Mouse (Mus musculus) liver, adult 2 months (tissue): Measurements from ENCODE around the gene Map3k5. TPM values are rescaled to one million over a fixed set of nuclear protein-coding genes. Genes with fewer than 3 reads are reported as not detected.

Experiments used
- DNase-seq: peaks from one replicate; pipeline ENCODE4 v3.0.0-alpha.2; 2011; ENCODE audit warnings: low read depth, low spot score; ENCODE audit errors: extremely low read depth
- H3K27ac ChIP-seq: fragments of 200-500 bp; replicated peaks from 2 replicates; pipeline ENCODE4 v1.5.1; 2012; ENCODE audit warnings: low read depth, mild to moderate bottlenecking, control low read depth, inconsistent platforms, low read length; ENCODE audit not compliant: insufficient read depth
- H3K27me3 ChIP-seq: fragments of 200-500 bp; 2 replicates; pipeline ENCODE4 v1.6.1; 2012; ENCODE audit warnings: mild to moderate bottlenecking, moderate library complexity, low read length, inconsistent platforms; ENCODE audit not compliant: control insufficient read depth, insufficient read depth
- H3K36me3 ChIP-seq: fragments of 200-500 bp; 2 replicates; pipeline ENCODE4 v1.6.1; 2012; ENCODE audit warnings: low read length, inconsistent platforms; ENCODE audit not compliant: control insufficient read depth, insufficient read depth
- H3K4me1 ChIP-seq: fragments of 200-500 bp; 2 replicates; pipeline ENCODE4 v1.6.1; 2011; ENCODE audit warnings: low read length; ENCODE audit not compliant: control insufficient read depth, insufficient read depth
- H3K4me3 ChIP-seq: fragments of 200-500 bp; 2 replicates; pipeline ENCODE4 v1.5.1; 2011; ENCODE audit warnings: low read depth, mild to moderate bottlenecking, control low read depth, low read length, moderate library complexity; ENCODE audit not compliant: insufficient read depth
- H3K79me2 ChIP-seq: fragments of 200-500 bp; 2 replicates; pipeline ENCODE4 v1.6.1; 2012; ENCODE audit warnings: inconsistent platforms, mild to moderate bottlenecking, low read length, moderate library complexity; ENCODE audit not compliant: control insufficient read depth, insufficient read depth
- H3K9ac ChIP-seq: fragments of 200-500 bp; 2 replicates; pipeline ENCODE4 v1.6.1; 2012; ENCODE audit warnings: low read depth, mild to moderate bottlenecking, control low read depth, inconsistent platforms, low read length
- CTCF ChIP-seq: fragments of 200-500 bp; IDR thresholded peaks from 2 replicates; pipeline ENCODE4 v1.5.1; 2011; ENCODE audit warnings: low read depth, low read length, control low read depth
- POLR2A ChIP-seq: fragments of 200-500 bp; IDR thresholded peaks from 2 replicates; pipeline ENCODE4 v1.6.1; 2011; ENCODE audit warnings: low read length, control low read depth; ENCODE audit not compliant: insufficient read depth; ENCODE audit errors: extremely low read depth
- WGBS: fragments of 180-500 bp; shearing (Covaris S2); methylation state at CpG from one replicate; pipeline ENCODE4 v1.1.7; 2018; 5-methylcytosine and 5-hydroxymethylcytosine counted together
- polyA plus RNA-seq: library from polyadenylated mRNA; depleted of rRNA; stranded (reverse); fragments of >200 nt; gene quantifications from 2 replicates; pipeline ENCODE4 v1.2.3, GENCODE M21; 2012
- total RNA-seq: library from RNA; depleted of rRNA; stranded (reverse); fragments of >200 nt; gene quantifications from 2 replicates; pipeline ENCODE4 v1.2.3, GENCODE M21; 2014

The Map3k5 gene
- total and polyA plus RNA-seq, 2 experiments: 2.9 to 25.4 TPM

DNA sequence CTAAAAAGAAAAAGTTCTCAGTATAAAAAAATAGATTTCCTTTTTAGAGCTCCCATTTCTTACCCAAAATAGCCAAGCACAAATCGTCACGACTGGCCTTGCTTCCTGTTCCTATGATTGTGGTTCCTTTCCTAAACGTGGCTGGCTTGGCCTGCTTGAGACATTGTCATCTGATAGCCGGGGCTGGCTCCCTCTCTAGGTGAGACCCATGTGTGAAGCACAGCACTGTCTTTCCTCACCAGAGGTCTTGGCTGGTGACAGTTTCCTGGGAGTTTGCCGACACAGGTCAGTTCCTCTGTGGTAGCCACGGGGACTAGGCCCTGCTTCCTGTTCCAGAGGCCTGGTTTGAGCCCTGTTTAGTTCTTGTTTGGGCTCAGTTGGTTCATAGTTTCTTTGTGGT lies 6.8 kb downstream of the Map3k5 start:
- H3K27me3 ChIP-seq: no peaks in the 10 kb centered on the region
- TF ChIP-seq POLR2A (no peak), CTCF (no peak)
- peak; percentile 49 for DNase-seq
- WGBS: 53% methylated on average over 6 of the region's 6 CpGs
- H3K4me3 ChIP-seq: no peak overlapping the region
- H3K27ac ChIP-seq: no peak overlapping the region
- peaks cover 30% of the 10 kb centered on the region; the same call in 1 of the 2 replicates for H3K79me2 ChIP-seq
- H3K9ac ChIP-seq: no peak overlapping the region
- peaks cover 38% of the 10 kb centered on the region for H3K4me1 ChIP-seq
- H3K36me3 ChIP-seq: no peaks in the 10 kb centered on the region

DNA sequence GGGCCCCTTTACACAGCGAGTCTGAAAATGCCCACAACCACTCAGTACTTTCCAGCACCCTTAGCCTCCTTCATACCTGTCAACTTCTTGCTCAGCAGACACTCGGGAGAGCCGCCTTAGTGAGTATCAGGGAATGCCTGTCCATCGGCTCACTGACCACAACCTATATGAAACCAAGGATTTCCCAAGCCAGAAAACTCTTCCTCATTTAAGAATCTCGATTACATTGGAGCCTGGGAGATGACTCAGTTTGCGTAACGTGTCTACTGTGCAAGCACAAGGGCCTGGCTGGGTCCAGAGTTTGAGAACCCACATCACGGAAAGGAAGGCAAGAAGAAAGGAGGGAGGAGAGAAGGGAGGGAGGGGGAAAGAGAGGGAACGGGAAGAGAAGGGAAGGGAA lies 7.6 kb downstream of the Map3k5 start:
- Histone ChIP-seq H3K27me3 (no peaks in the 10 kb centered on the region), H3K27ac (no peak overlapping the region), H3K4me1 (peaks cover 39% of the 10 kb centered on the region), H3K4me3 (no peak overlapping the region), H3K79me2 (peaks cover 30% of the 10 kb centered on the region; the same call in 1 of the 2 replicates), H3K9ac (no peak overlapping the region), H3K36me3 (no peaks in the 10 kb centered on the region)
- 76% methylated on average over 9 of the region's 9 CpGs for WGBS
- TF ChIP-seq POLR2A (no peak), CTCF (no peak)
- no peak for DNase-seq

DNA sequence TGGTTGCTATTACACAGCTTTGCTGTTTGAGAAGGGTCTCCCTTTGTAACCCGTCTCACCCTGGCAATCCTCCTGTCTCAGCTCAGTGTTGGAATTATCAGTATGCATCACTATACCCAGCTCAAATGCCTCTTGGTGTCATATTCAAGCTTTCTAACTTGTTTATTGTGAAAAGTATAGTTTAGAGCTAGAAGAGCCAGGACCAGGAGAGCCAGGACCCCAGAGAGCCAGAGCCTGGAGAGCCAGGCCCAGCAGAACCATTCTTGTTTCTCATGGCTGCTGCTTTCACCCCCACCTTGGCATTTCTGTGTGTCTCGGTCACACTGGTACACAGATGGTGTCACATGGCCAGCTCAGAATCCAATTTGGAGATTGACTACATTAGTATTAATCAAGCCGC lies 8.3 kb downstream of the Map3k5 start:
- no peak for TF ChIP-seq POLR2A
- H3K79me2 ChIP-seq: peaks cover 30% of the 10 kb centered on the region; the same call in 1 of the 2 replicates

DNA sequence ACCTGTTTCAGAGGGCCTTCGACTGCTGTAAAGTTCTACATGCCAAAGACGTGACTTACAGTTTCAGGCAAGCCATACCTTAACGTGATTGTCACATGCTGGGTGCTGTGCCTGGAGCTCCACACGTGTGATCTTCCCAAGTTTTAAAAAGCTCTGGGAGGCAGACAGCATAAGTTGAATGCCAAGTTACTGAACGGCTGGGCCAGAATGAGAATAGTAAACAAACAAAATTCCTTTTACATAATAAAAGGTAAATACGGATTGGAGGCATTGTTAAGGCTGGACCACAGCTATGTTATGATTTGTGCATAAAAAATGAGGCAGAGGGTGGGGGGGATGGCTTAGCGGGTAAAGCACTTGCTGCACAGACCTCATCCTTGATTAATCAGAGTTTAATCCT lies 11.4 kb downstream of the Map3k5 start:
- no peak for TF ChIP-seq CTCF
- TF ChIP-seq POLR2A: no peak
- peak overlapping the region; percentile 56 for H3K27ac ChIP-seq
- peaks cover 24% of the 10 kb centered on the region for H3K4me1 ChIP-seq
- H3K9ac ChIP-seq: no peak overlapping the region
- H3K79me2 ChIP-seq: peaks cover 12% of the 10 kb centered on the region; the same call in 1 of the 2 replicates
- WGBS: 33% methylated on average over 7 of the region's 7 CpGs
- no peak overlapping the region for H3K4me3 ChIP-seq
- H3K27me3 ChIP-seq: no peaks in the 10 kb centered on the region
- no peaks in the 10 kb centered on the region for H3K36me3 ChIP-seq
- DNase-seq: peak; percentile 86

More for the DNA sequence above, 8.3 kb downstream of the Map3k5 start:
- WGBS: 94% methylated on average over 3 of the region's 3 CpGs
- H3K27ac ChIP-seq: no peak overlapping the region
- no peaks in the 10 kb centered on the region for H3K27me3 ChIP-seq
- no peaks in the 10 kb centered on the region for H3K36me3 ChIP-seq
- H3K9ac ChIP-seq: no peak overlapping the region
- no peak for DNase-seq
- H3K4me3 ChIP-seq: no peak overlapping the region
- peaks cover 36% of the 10 kb centered on the region for H3K4me1 ChIP-seq

DNA sequence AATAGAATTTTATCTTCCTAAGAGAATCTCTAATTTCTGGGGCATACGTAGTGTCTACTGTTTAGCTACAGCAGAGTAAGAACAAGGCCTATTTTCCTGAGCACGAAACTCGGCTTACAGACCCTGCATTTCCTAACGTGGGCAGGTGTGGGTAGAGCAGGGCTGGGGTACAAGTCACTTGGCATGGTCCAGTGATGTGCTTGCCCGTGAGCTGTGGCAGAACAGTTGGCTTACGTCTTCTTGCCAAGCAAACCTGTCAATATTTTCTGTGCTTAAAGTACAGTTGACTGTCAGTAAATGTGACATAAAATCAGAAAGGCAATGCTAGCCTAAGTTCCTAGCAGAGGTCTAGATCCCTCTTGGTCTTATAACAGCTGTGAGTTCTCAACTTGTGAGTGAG lies 12.4 kb downstream of the Map3k5 start:
- DNase-seq: peak; percentile 94
- Histone ChIP-seq H3K9ac (no peak overlapping the region), H3K4me3 (no peak overlapping the region), H3K27me3 (no peaks in the 10 kb centered on the region), H3K79me2 (peaks cover 10% of the 10 kb centered on the region; the same call in 1 of the 2 replicates), H3K4me1 (peaks cover 24% of the 10 kb centered on the region), H3K27ac (peak overlapping the region; percentile 69), H3K36me3 (no peaks in the 10 kb centered on the region)
- TF ChIP-seq POLR2A (no peak), CTCF (no peak)
- 22% methylated on average over 6 of the region's 6 CpGs for WGBS

DNA sequence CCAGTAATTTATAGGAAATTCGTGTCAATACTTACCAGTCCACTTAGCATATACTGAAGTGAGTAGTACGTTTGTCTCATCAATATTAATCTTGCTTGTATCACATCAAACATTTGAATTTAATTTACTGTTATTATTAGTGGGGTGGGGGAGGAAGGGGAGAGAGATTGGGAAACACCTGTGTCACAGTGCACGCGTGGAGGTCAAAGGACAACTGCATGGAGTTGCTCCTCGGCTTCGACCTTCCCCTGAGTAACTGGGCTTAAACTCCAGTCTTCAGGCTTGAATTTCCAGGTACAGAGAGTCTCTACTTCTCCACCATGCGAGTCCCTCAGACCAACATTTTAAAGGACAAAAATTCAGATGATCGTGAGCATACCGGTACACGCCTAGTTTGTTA lies 13.2 kb downstream of the Map3k5 start:
- TF ChIP-seq CTCF: no peak
- no peak for TF ChIP-seq POLR2A
- Histone ChIP-seq H3K9ac (no peak overlapping the region), H3K27me3 (no peaks in the 10 kb centered on the region), H3K79me2 (peaks cover 5% of the 10 kb centered on the region; the same call in 1 of the 2 replicates), H3K4me3 (no peak overlapping the region), H3K36me3 (no peaks in the 10 kb centered on the region), H3K4me1 (peaks cover 22% of the 10 kb centered on the region), H3K27ac (peak overlapping the region; percentile 76)
- DNase-seq: peak; percentile 74
- WGBS: 56% methylated on average over 10 of the region's 10 CpGs
